Mouse (Mus musculus) CH12.LX (cell line): ENCODE measurements around the gene Txk.

Experiments used
- CHD1 ChIP-seq: IDR thresholded peaks from 2 replicates; pipeline ENCODE4 v1.6.1; 2012; ENCODE audit warnings: low read depth, low read length, improper control_type of control experiment, inconsistent platforms
- CHD2 ChIP-seq: IDR thresholded peaks from 2 replicates; pipeline ENCODE4 v1.6.1; 2011; ENCODE audit warnings: low read length, improper control_type of control experiment
- CTCF ChIP-seq, 2 experiments: IDR thresholded peaks in 1 of 2; conservative IDR thresholded peaks in 1 of 2; 2 replicates each; pipeline ENCODE4 v1.5.1; 2011 to 2012; ENCODE audit warnings: low read depth in 2 of 2, low read length in 2 of 2, improper control_type of control experiment in 1 of 2, inconsistent platforms in 1 of 2, mild to moderate bottlenecking in 1 of 2, moderate library complexity in 1 of 2
- ELF1 ChIP-seq: IDR thresholded peaks from 2 replicates; pipeline ENCODE4 v1.6.1; 2014; ENCODE audit warnings: low read depth, mild to moderate bottlenecking, inconsistent platforms, low read length, improper control_type of control experiment
- JUND ChIP-seq: conservative IDR thresholded peaks from 2 replicates; pipeline ENCODE4 v1.6.1; 2011; ENCODE audit warnings: low read depth, low read length, improper control_type of control experiment
- MXI1 ChIP-seq: IDR thresholded peaks from 2 replicates; pipeline ENCODE4 v1.6.1; 2011; ENCODE audit warnings: mild to moderate bottlenecking, low read depth, low read length, improper control_type of control experiment
- POLR2A ChIP-seq: IDR thresholded peaks from 2 replicates; pipeline ENCODE4 v1.6.1; 2011; ENCODE audit warnings: low read depth, mild to moderate bottlenecking, improper control_type of control experiment, low read length
- SMC3 ChIP-seq: IDR thresholded peaks from 2 replicates; pipeline ENCODE4 v1.6.1; 2011; ENCODE audit warnings: low read depth, low read length, improper control_type of control experiment
- TBP ChIP-seq: conservative IDR thresholded peaks from 2 replicates; pipeline ENCODE4 v1.6.1; 2011; ENCODE audit warnings: low read depth, low read length, improper control_type of control experiment
- UBTF ChIP-seq: IDR thresholded peaks from 2 replicates; pipeline ENCODE4 v1.6.1; 2012; ENCODE audit warnings: low read depth, mild to moderate bottlenecking, inconsistent platforms, low read length, improper control_type of control experiment, moderate library complexity
- USF1 ChIP-seq: IDR thresholded peaks from 2 replicates; pipeline ENCODE4 v1.6.1; 2014; ENCODE audit warnings: low read depth, mild to moderate bottlenecking, inconsistent platforms, low read length, improper control_type of control experiment
- ZNF384 ChIP-seq: IDR thresholded peaks from 2 replicates; pipeline ENCODE4 v1.6.1; 2012; ENCODE audit warnings: low read depth, low read length, improper control_type of control experiment, inconsistent platforms

- no peak for TF ChIP-seq CHD2
- TF ChIP-seq ELF1: no peak
- no peak for TF ChIP-seq CHD1
- TF ChIP-seq USF1: no peak
- TF ChIP-seq POLR2A: no peak
- no peak for TF ChIP-seq MXI1
- TF ChIP-seq SMC3: no peak
- TF ChIP-seq UBTF: no peak
- TF ChIP-seq TBP: no peak
- no peak for TF ChIP-seq CTCF (conservative IDR thresholded peaks at IDR 0.05 in 1 of 2, IDR thresholded peaks at IDR 0.05 in 1 of 2; ENCODE audit: low read depth in 2 of 2, low read length in 2 of 2)
- TF ChIP-seq JUND: no peak
- no peak for TF ChIP-seq ZNF384
Observed at GRCm38 (mm10) chr5:72709976-72710375, 42.6 kb downstream of the Txk start.
